Mouse (Mus musculus): Measurements from ENCODE around the gene Sag.
"Not testable (repeated sequence)": the region's sequence is repeated elsewhere in the genome, so short reads cannot be mapped to it uniquely, and the experiment has no call there.

Gene Sag

DNA sequence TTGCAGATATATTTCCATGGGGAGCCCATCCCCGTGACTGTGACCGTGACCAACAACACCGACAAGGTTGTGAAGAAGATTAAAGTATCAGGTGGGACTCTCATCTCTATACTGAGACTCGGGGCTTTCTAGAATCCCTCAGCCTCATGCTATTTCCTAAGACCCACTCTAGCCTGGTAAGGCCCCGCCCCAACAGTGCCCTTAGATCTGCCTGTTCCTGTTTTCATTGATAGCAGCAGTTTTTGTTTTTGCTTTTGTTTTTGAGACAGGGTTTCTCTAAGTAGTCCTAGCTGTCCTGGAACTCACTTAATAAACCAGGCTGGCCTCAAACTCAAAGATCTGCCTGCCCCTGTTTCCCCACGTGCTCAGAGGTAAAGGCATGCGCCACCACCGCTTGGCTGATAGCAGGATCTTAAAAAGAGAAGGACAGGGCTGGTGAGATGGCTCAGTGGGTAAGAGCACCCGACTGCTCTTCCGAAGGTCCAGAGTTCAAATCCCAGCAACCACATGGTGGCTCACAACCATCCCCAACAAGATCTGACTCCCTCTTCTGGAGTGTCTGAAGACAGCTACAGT lies 21.0 kb downstream of the Sag start:
- DNase-seq (ENCODE audit: low spot score), result no peak

- no peak for DNase-seq (ENCODE audit: low spot score)
Observed at GRCm38 (mm10) chr1:87825281-87825680, 21.8 kb downstream of the Sag start.

GRCm38 (mm10) chr1:87825991-87826390 lies 22.5 kb downstream of the Sag start:
- DNase-seq (ENCODE audit: low spot score), result no peak

DNA sequence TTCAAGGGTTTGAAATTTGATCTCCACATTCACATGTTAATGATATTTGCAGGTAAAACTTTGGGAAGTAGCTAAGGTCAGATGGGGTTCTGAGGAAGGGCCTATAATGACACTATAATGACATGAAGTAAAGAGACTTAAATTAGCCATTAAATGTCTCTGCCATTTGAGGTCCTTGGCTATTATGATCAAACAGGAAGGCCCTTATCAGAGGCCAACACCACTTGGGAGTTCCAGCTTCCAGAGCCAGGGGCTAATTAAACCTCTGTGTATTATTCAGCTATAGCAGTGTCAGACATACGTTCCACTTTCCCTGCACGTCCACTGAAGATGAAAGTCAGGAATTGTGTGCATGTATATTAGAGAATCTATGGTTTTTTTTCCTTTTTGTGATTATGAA lies 23.0 kb downstream of the Sag start:
- DNase-seq (ENCODE audit: low spot score), result no peak

- DNase-seq (ENCODE audit: low spot score), result not testable (repeated sequence)
Observed at GRCm38 (mm10) chr1:87827476-87827875, 24.0 kb downstream of the Sag start.

DNA sequence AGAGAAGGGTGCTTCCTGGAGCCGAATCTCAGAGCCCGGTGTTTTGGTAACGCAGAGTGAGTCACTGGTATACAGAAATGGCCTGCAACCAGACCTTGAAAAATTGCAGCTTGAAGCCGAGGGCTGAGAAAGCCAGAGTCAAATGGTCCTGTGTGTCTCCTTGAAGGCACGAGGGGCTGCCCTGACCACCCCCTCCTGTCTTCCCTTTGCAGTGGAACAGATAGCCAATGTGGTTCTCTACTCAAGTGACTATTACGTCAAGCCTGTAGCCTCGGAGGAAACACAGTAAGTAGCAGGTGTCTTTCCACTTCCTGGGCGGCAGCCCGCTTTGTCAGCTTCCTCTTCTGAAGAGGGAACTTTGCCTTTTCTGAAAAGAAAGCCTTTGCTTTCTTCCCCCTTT lies 24.7 kb downstream of the Sag start:
- no peak for DNase-seq (ENCODE audit: low spot score)

- DNase-seq (ENCODE audit: low spot score), result no peak
Observed at GRCm38 (mm10) chr1:87828926-87829580, 25.6 kb downstream of the Sag start.

DNA sequence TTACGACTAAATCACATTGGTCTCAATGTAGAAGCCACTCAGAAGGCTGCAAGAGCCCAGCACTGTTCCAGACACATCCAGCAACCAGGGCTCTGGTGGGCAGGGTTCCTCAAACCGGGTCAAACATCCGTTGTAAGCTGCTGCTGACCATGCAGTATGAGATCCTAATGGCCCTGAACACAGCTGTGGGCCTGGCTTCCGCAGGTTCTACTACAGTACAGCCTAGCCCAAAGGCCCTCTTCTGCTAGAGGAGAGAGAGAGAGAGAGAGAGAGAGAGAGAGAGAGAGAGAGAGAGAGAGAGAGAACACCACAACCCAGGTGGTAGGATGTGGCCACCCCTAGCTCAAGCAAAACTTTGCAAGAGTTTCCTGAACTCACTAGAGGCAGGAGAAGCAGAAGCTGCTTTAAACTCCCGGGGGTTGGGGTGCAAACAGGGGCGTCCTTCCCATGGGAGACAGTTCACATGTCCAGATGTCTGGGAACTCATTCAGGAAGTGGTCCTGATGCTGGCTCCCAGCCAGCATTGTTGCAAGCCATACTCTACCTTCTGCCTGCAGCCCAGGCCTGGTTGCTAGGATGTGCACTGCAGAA lies 26.2 kb downstream of the Sag start:
- DNase-seq (ENCODE audit: low spot score), result no peak

GRCm38 (mm10) chr1:87836453-87836852 lies 33.0 kb downstream of the Sag start:
- no peak for DNase-seq (ENCODE audit: low spot score)

GRCm38 (mm10) chr1:87837018-87837417 lies 33.5 kb downstream of the Sag start:
- DNase-seq (ENCODE audit: low spot score), result no peak

- DNase-seq (ENCODE audit: low spot score), result peak; percentile 20
Observed at GRCm38 (mm10) chr1:87840411-87841208, 37.1 kb downstream of the Sag start.

- peak; percentile 85 for DNase-seq (ENCODE audit: low spot score)
Observed at GRCm38 (mm10) chr1:87846801-87847474, 43.5 kb downstream of the Sag start.

DNA sequence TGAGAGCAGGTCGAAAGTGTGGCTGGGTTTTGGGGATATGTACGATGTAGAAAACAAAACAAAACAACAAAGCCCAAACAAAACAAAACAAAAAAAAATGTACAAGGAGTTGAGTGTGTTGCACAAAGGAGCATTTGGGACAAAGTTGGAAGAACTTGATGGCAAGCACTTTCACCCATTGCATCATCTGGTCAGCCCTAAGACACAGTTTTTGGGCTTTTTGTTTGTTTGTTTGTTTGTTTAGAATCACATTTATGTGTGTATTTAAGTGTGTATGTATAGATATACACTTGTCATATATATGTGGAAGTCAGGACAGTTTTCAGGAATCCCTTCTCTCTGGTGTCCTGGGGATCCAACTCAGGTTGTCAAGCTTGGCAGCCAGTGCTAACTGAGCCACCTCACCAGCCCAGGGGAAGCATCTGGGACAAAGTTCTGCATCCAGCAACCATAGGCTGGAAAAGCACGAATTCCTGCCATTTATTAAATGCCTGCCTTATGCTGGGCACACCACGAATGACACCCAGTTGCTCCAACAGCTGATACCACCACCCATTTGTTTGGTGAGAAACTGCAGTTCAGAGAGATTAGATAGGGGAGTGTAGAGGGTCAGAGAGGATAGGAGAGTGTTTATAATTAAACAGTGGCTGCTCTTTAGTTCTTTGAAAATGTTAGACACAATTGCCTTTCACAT lies 44.1 kb downstream of the Sag start:
- DNase-seq (ENCODE audit: low spot score), result no peak

DNA sequence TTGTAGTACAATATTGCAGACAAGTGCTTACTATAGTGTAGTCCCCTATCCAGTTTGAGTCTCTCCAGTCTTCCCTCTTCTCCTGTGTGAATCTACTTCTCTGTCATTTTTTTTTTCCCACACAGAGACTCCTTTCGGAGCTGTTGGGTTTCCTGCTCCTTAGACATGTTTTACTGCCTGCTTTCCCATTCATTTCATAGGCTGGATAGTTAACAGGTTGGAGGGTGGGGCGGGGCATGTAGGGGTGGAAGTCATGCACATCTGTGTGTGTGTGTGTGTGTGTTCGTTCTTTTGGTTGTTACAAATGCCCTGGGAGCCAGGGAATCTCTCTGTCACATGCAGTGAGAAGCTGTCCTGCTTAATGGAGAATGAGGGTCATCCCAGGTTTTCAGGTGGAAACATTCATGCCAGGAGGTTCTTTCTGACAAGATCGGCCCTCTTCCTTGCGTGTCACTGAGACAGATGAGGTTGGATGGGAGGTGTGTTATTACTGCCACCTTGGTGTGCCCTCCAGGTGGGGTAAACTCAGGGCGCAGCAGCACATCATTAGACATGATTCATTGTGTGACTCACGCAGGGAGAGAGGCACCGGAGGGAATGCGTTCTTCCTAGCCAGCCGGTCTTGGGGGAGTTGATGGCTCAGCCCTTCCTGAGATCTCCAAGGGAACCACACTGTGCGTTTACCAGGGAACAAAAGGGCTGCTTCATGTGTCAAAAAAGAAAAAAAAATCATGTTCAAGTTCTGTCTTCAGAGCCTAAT lies 44.9 kb downstream of the Sag start:
- no peak for DNase-seq (ENCODE audit: low spot score)

DNA sequence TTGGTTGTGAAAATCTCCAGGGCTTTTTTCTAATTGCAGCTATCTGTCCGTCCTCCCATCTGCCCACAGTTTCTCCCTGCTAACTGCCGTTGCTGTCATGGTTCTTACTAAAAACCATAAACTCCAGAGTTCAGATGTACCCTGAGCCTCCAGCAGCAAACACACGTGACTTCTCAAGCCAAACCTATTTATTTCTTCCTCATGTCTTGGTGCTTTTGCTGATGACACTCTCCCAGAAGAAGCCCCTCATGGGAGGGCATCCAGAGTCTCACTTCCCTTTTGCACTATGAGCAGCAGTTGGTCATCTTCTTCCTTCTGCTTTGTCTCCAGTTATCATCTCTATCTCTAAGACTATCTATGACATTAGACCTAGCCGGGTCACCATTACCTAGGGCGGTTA lies 45.8 kb downstream of the Sag start:
- DNase-seq (ENCODE audit: low spot score), result no peak

GRCm38 (mm10) chr1:87851344-87851743 lies 47.9 kb downstream of the Sag start:
- DNase-seq (ENCODE audit: low spot score), result no peak

GRCm38 (mm10) chr1:87852081-87852790 lies 48.8 kb downstream of the Sag start:
- DNase-seq (ENCODE audit: low spot score), result no peak

DNA sequence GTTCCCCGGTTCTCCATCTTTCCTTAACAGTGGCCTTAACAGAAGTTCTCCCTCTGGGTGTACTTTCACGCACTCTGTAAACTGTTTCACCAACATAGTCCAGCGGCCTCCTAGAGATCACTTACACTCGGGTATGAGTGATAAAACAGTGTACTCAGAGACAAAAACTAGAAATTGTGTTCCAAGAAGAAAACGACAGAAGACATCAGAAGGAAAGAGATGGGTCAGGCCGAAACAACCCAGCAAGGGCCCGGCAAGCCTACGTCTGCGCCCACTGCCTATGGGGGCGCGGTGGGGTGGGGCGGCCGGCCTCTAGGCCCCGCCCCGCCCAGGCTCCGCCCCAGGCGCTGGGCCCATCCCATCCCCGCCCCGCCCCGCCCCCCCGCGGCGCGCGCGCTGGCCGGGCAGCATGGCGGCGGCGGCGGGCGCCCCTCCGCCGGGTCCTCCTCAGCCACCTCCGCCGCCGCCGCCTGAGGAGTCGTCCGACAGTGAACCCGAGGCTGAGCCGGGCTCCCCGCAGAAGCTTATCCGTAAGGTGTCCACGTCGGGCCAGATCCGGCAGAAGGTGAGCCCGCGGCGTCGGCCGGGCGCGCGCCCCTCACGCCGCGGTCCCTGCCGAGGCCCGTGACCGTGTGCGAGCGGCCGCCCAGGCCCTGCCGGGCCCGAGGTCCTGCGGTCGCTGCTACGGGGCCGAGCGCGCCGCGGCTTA lies 49.6 kb downstream of the Sag start, which contains the start of gene Dgkd:
Gene Dgkd, plus strand, starts transcription at position 396 of the 709 bp plus-strand sequence.
- peak; percentile 78 for DNase-seq (ENCODE audit: low spot score)

GRCm38 (mm10) chr1:87853601-87854361 lies 50.3 kb downstream of the Sag start:
- DNase-seq (ENCODE audit: low spot score), result peak; percentile 41
